Mouse (Mus musculus) heart, embryonic 13.5 days (tissue): Measurements from ENCODE around the gene Plekha7. TPM values are rescaled to one million over a fixed set of nuclear protein-coding genes. Genes with fewer than 3 reads are reported as not detected.

Source experiments
- ATAC-seq: fragments of 200-750 bp; cut with Nextera tagmentation; 2 replicates; pipeline ENCODE4 v1.8.0; 2017; ENCODE audit warnings: moderate TSS enrichment; ENCODE audit not compliant: insufficient number of reproducible peaks, low FRiP score, low TSS enrichment; ENCODE audit errors: extremely low read depth
- H3K27ac ChIP-seq: fragments of 300-500 bp; sonication (generic); replicated peaks from 2 replicates; pipeline ENCODE4 v1.5.1; 2015; ENCODE audit warnings: moderate library complexity, mild to moderate bottlenecking, inconsistent platforms
- H3K27me3 ChIP-seq: fragments of 300-500 bp; sonication (generic); replicated peaks from 2 replicates; pipeline ENCODE4 v1.6.1; 2015; ENCODE audit warnings: mild to moderate bottlenecking, inconsistent platforms
- H3K36me3 ChIP-seq: fragments of 300-500 bp; sonication (generic); 2 replicates; pipeline ENCODE4 v1.6.1; 2015; ENCODE audit warnings: mild to moderate bottlenecking, inconsistent platforms
- H3K4me1 ChIP-seq: fragments of 300-500 bp; sonication (generic); 2 replicates; pipeline ENCODE4 v1.6.1; 2015; ENCODE audit warnings: inconsistent platforms
- H3K4me2 ChIP-seq: fragments of 300-500 bp; sonication (generic); 2 replicates; pipeline ENCODE4 v1.6.1; 2015; ENCODE audit warnings: inconsistent platforms, mild to moderate bottlenecking, moderate library complexity
- H3K4me3 ChIP-seq: fragments of 300-500 bp; sonication (generic); 2 replicates; pipeline ENCODE4 v1.5.1; 2015; ENCODE audit warnings: moderate library complexity, mild to moderate bottlenecking, inconsistent platforms
- H3K9ac ChIP-seq: fragments of 300-500 bp; sonication (generic); 2 replicates; pipeline ENCODE4 v1.6.1; 2015; ENCODE audit warnings: inconsistent platforms, mild to moderate bottlenecking, moderate library complexity
- H3K9me3 ChIP-seq: fragments of 300-500 bp; sonication (generic); 2 replicates; pipeline ENCODE4 v1.6.1; 2016; ENCODE audit warnings: inconsistent platforms
- WGBS: fragments of 180-500 bp; shearing (Covaris S2); methylation state at CpG from one replicate; pipeline ENCODE4 v1.1.7; 2015; ENCODE audit warnings: mixed read lengths; 5-methylcytosine and 5-hydroxymethylcytosine counted together
- polyA plus RNA-seq: library from polyadenylated mRNA; unstranded; fragments of >200 nt; fragmentation: Nextera tagmentation; extraction: Ambion mirVana; gene quantifications from 2 replicates; pipeline ENCODE4 v1.2.1, GENCODE M21; 2015

The Plekha7 gene
- polyA plus RNA-seq, 1 experiment from 2014 or later, result 38.4 TPM

DNA sequence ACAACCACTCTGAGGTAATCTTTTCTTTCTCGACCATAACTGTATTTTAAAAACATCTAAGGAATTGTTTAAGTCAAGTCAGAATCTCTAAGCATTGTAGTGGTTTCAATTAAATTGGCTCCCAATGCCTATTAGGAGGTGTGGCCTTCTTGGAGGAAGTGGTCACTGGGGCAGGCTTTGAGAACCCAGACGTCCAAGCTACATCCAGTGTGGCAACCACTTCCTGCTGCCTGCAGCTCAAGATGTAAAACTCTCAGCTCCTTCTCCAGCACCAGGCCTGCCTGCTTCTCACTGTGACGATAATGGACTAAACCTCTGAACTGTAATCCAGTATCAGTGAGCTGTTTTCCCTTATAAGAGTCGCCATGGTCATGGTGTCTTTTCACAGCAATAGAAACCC, 158.6 kb downstream of the Plekha7 start:
- no peak overlapping the region for H3K9ac ChIP-seq
- 67% methylated on average over 4 of the region's 4 CpGs for WGBS
- H3K9me3 ChIP-seq, result no peaks in the 10 kb centered on the region
- no peak for ATAC-seq
- no peaks in the 10 kb centered on the region for H3K27me3 ChIP-seq
- no peak overlapping the region for H3K4me2 ChIP-seq
- H3K4me1 ChIP-seq, result no peaks in the 10 kb centered on the region
- H3K36me3 ChIP-seq, result peaks cover 79% of the 10 kb centered on the region
- no peak overlapping the region for H3K4me3 ChIP-seq
- no peak overlapping the region for H3K27ac ChIP-seq

DNA sequence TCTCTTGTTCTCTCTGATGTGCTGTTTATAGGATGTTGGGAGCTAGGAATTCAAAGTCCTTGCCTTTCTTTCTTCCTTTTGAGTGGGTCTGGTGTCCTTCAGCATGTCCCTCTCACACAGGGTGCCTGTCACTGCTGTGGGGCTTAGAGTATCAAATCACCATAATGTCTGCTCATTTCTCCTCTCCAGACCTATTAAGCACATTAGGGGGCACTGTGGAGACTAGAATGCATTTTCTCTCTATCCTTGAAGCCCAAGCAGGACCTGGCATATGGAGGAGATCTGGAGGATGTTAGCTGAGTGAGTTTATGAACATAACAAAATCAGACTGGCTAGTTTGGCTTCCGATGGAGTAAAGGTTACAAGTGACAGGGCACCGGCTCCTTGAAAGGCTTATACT, 161.1 kb downstream of the Plekha7 start:
- 89% methylated on average over 2 of the region's 2 CpGs for WGBS
- Histone ChIP-seq H3K36me3 (peaks cover 78% of the 10 kb centered on the region), H3K27ac (no peak overlapping the region), H3K9me3 (no peaks in the 10 kb centered on the region), H3K4me2 (no peak overlapping the region), H3K4me1 (no peaks in the 10 kb centered on the region), H3K4me3 (no peak overlapping the region), H3K9ac (no peak overlapping the region), H3K27me3 (no peaks in the 10 kb centered on the region)
- no peak for ATAC-seq

DNA sequence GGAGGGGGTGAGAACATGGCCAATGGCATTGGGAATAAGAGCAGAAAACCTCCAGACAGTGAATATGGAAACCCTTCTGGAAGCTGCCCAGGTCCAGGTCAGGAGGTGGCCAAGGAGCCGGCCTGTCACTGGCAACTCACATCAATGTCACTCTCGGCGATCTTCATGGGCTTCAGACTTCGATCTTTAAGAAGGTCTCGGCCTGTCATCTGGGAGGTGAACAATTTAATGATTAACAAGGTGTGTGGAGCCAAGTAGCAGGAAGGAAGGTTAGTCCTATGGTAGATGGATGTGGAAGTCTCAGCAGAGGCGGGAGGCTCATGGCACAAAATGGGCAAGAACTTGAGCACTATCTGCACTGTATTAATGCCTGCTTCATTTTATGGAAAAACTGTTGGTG, 163.1 kb downstream of the Plekha7 start:
- no peak for ATAC-seq
- 88% methylated on average over 6 of the region's 6 CpGs for WGBS
- H3K9me3 ChIP-seq, result no peaks in the 10 kb centered on the region
- no peak overlapping the region for H3K9ac ChIP-seq
- no peak overlapping the region for H3K4me3 ChIP-seq
- H3K36me3 ChIP-seq, result peaks cover 91% of the 10 kb centered on the region
- H3K27me3 ChIP-seq, result no peaks in the 10 kb centered on the region
- no peaks in the 10 kb centered on the region for H3K4me1 ChIP-seq
- H3K4me2 ChIP-seq, result no peak overlapping the region
- H3K27ac ChIP-seq, result no peak overlapping the region

DNA sequence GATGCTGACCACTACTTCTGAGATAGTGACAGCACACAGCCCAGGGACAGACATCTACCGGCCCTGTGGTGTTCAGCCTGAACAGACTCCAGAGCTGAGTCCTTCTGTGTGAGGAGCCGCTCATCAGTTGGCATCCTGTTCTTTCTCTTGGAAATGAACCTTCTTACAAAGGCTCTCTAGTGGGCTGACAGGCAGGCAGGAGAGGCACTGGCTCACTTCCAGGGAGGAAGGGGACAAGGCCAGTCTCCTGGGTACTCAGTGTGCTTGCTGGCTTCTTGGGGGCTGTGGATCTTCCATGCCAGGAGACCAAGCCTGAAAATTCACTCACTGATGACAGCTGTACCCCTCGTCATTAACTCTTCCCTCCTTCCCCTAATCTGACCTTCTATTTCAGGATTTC, 170.5 kb downstream of the Plekha7 start:
- H3K36me3 ChIP-seq, result peaks cover 94% of the 10 kb centered on the region
- no peaks in the 10 kb centered on the region for H3K9me3 ChIP-seq
- 48% methylated on average over 3 of the region's 3 CpGs for WGBS
- H3K9ac ChIP-seq, result no peak overlapping the region
- H3K27ac ChIP-seq, result no peak overlapping the region; the same call in 1 of the 2 replicates
- ATAC-seq, result no peak
- no peaks in the 10 kb centered on the region for H3K27me3 ChIP-seq
- H3K4me1 ChIP-seq, result peaks cover 13% of the 10 kb centered on the region; the same call in 1 of the 2 replicates
- no peak overlapping the region for H3K4me2 ChIP-seq
- no peak overlapping the region for H3K4me3 ChIP-seq

DNA sequence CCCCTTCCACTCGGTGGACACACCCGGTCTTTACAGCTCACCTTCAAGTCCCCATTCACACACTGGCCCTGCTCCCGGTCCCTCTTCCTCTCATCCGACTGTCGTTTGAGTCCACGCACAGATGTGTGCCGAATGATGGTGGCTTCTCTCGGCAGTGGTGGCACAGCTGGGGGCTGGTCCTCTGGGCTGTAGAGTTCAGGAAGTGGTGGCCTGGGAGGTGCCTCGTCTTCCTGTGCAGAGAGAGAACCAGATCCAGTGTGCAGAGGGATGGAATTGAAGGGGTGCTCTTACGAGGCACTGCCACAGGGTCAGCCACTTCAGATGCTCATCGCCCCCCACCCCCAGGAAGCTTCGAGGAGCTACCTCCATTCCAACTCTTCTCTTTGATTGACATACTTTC, 171.0 kb downstream of the Plekha7 start:
- no peak for ATAC-seq
- H3K4me2 ChIP-seq, result no peak overlapping the region
- no peak overlapping the region for H3K9ac ChIP-seq
- no peak overlapping the region for H3K4me3 ChIP-seq
- H3K36me3 ChIP-seq, result peaks cover 89% of the 10 kb centered on the region
- no peaks in the 10 kb centered on the region for H3K9me3 ChIP-seq
- no peaks in the 10 kb centered on the region for H3K27me3 ChIP-seq
- WGBS, result 76% methylated on average over 12 of the region's 12 CpGs
- H3K27ac ChIP-seq, result no peak overlapping the region
- H3K4me1 ChIP-seq, result peaks cover 18% of the 10 kb centered on the region

DNA sequence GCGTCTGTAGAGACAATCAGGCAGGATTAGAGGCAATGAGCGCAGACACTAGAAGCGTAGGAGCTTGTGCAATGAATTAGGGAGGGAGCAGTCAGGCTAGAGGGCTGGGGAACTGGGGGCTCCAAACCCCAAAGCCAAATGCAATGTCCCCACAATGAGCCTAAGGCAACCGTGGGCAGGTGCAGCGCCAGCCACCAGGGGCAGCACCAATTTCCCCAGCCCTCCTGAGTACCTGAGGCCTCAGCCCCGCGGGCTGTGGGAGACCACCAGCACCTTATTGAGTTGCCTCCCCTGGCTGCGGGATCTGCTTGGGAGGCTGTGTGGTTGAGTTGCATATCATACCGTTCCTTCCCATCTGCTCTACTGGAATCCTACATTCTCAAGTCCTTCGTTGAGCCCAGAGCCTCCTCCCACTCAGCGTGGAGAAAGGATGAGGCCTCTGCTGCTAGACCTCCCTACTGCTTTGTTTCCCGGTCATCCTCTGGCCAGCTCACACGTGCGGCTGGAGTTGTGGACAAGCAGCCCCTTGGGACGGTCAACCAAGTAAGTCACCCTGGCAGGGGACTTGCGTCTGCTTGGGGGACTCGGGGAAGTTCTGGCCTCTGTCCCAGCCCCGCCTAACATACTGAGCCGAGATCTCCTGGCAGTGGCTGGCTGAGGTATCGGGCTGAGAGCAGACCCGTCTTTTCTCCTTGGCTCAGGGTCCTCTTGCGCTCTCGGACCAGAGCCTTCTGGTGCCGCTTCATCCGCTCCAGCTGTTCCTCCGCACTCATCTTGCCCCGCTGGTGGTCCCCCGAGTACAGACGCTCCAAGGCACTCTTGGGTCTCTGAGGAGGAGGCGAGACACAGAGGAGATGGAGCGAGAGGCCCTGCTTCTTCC, 173.5 kb downstream of the Plekha7 start:
- no peak overlapping the region; the same call in 1 of the 2 replicates for H3K9ac ChIP-seq
- H3K4me1 ChIP-seq, result peaks cover 28% of the 10 kb centered on the region
- H3K4me3 ChIP-seq, result no peak overlapping the region
- no peaks in the 10 kb centered on the region for H3K9me3 ChIP-seq
- no peaks in the 10 kb centered on the region for H3K27me3 ChIP-seq
- peaks cover 73% of the 10 kb centered on the region for H3K36me3 ChIP-seq
- peak overlapping the region; percentile 11; the same call in 1 of the 2 replicates for H3K4me2 ChIP-seq
- WGBS, result 63% methylated on average over 31 of the region's 31 CpGs
- ATAC-seq, result no peak; the same call in 1 of the 2 replicates
- no peak overlapping the region for H3K27ac ChIP-seq

DNA sequence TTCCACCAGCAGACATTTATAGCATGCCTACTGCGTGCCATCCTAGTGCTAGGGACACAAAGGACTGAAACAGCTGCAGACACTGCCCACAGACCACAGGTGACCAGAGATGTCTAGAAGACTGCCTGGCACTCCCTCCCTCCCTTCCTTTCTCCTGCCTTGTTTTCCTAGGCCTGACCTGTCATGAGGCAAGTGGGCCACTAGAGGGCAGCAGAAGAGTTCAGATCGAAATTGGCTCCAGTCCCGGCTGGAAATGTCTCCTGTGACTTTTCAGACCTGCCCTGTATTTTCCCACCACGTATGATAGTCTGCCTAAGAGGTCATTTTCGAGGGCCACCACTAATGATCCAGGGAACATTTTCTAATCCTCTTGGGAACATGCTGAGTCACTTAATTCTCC, 176.1 kb downstream of the Plekha7 start:
- Histone ChIP-seq H3K9ac (peak overlapping the region; percentile 54), H3K36me3 (peaks cover 72% of the 10 kb centered on the region), H3K27ac (peak overlapping the region; percentile 45), H3K27me3 (no peaks in the 10 kb centered on the region), H3K9me3 (no peaks in the 10 kb centered on the region), H3K4me3 (no peak overlapping the region), H3K4me1 (peaks cover 23% of the 10 kb centered on the region), H3K4me2 (no peak overlapping the region)
- no peak for ATAC-seq
- WGBS, result under 1% methylated on average over 5 of the region's 5 CpGs

DNA sequence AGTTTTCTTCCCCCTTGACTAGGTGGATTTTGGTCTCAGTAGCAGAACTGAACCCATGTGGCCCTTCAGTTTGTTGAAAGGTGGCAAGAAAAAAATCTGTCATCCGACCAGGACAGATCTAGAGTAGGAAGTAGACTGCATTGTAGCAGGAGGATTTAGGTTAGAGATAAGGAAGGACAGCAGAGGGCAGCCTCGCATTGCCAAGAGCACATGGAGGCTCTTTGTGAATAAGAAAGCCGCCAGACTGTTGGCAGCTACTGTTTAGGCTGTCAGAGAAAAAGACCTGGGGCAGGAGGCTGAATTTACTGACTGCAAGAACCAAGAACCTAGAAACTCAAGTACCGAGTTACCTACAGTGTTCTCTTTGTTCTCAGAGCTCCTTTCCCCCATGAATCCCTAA, 176.8 kb downstream of the Plekha7 start:
- WGBS, result 13% methylated on average over 4 of the region's 4 CpGs
- peak overlapping the region; percentile 54 for H3K9ac ChIP-seq
- no peaks in the 10 kb centered on the region for H3K27me3 ChIP-seq
- H3K4me2 ChIP-seq, result no peak overlapping the region
- no peak for ATAC-seq
- no peak overlapping the region for H3K4me3 ChIP-seq
- H3K27ac ChIP-seq, result peak overlapping the region; percentile 45
- H3K4me1 ChIP-seq, result peaks cover 23% of the 10 kb centered on the region
- H3K36me3 ChIP-seq, result peaks cover 70% of the 10 kb centered on the region
- H3K9me3 ChIP-seq, result no peaks in the 10 kb centered on the region

DNA sequence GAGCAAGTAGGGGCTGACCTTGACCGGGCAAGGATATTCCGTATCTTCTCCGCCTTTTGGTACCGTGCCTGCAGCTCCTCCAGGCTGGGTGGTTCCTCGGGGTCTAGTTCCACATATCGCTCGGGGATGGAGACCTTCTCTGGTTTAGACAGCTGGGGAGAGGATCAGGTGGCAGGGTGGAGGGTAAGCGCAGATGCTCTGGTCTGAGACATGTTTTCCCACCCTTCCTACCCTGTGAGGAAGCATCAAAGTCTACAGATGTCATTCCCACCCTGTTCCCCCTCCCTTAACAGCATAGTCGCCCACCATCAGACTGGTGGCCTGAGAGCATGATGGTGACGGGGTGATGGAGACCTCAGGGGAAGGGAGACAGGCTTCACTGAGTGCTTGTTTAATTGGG, 178.8 kb downstream of the Plekha7 start:
- H3K27me3 ChIP-seq, result no peaks in the 10 kb centered on the region
- H3K4me2 ChIP-seq, result no peak overlapping the region
- no peak for ATAC-seq
- H3K4me3 ChIP-seq, result no peak overlapping the region
- peaks cover 22% of the 10 kb centered on the region for H3K4me1 ChIP-seq
- no peak overlapping the region for H3K9ac ChIP-seq
- H3K9me3 ChIP-seq, result no peaks in the 10 kb centered on the region
- no peak overlapping the region for H3K27ac ChIP-seq
- H3K36me3 ChIP-seq, result peaks cover 64% of the 10 kb centered on the region
- 82% methylated on average over 10 of the region's 10 CpGs for WGBS

DNA sequence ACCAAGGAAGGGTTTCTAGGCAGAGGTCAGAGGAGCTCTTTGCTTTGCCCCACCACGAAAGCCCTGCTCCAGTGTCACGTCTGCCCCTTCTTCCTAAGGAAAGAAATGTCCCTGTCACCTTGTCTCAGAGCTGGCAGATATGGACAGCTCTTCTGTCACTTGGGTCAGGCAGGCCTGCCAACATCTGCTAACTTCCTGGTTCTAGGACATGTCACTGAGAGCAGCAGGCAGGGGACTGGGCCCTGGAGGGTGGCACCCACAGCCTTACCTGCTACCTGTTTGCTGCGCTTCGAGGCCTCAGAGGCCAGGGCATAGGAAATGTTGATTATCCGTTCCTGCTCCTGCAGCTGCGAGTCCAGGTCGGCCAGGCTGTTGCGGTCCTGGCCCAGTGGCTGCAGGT, 179.9 kb downstream of the Plekha7 start:
- 74% methylated on average over 8 of the region's 8 CpGs for WGBS
- H3K27me3 ChIP-seq, result no peaks in the 10 kb centered on the region
- H3K9me3 ChIP-seq, result no peaks in the 10 kb centered on the region
- no peak overlapping the region for H3K27ac ChIP-seq
- H3K36me3 ChIP-seq, result peaks cover 64% of the 10 kb centered on the region
- no peak overlapping the region for H3K9ac ChIP-seq
- H3K4me1 ChIP-seq, result peaks cover 18% of the 10 kb centered on the region
- ATAC-seq, result no peak
- no peak overlapping the region for H3K4me2 ChIP-seq
- no peak overlapping the region for H3K4me3 ChIP-seq

DNA sequence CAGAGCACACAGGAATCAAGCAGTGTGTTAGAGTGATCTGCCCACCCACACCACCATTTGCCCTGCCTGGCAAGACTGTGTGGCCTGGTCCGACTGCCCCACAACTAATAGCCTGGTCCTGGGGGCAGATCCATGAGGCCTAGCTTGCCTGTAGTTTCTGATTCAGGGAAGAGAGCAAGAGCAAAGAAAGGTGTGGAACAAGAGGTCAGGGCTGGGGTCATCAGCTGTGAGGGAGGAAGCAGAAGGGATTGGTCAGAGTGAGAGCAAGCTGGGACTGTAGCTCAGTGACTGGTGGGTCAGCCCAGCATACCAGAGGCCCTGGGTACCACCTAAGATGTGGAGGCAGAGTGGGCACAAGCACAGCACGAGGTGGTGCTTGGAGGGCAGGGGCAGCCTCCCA, 181.1 kb downstream of the Plekha7 start:
- H3K36me3 ChIP-seq, result peaks cover 63% of the 10 kb centered on the region
- no peak for ATAC-seq
- peaks cover 9% of the 10 kb centered on the region for H3K4me1 ChIP-seq
- no peaks in the 10 kb centered on the region for H3K9me3 ChIP-seq
- WGBS, result 80% methylated on average over 2 of the region's 2 CpGs
- H3K4me2 ChIP-seq, result no peak overlapping the region
- H3K27ac ChIP-seq, result no peak overlapping the region
- H3K9ac ChIP-seq, result no peak overlapping the region
- H3K4me3 ChIP-seq, result no peak overlapping the region
- no peaks in the 10 kb centered on the region for H3K27me3 ChIP-seq

DNA sequence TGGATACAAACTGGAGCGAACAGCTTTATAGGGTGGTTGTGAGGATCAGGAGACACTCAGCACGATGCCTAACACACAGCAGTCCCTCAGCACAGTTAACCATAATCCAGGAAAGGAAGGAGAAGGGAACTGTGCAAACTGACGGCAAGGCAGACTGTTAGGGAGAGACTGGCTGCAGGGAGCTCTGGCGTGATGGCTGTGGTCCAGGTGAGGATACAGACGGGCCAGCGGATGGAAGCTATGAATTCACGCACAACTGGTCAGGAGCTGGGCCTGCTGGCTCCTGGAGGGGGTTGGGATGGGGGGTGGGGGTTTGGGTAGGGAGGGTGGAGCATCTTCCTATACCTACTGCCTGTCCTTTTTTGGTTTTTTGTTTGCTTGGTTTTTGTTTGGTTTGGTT, 182.5 kb downstream of the Plekha7 start:
- Histone ChIP-seq H3K27me3 (no peaks in the 10 kb centered on the region), H3K9ac (no peak overlapping the region), H3K4me2 (no peak overlapping the region), H3K4me1 (no peaks in the 10 kb centered on the region), H3K4me3 (no peak overlapping the region), H3K27ac (no peak overlapping the region), H3K9me3 (no peaks in the 10 kb centered on the region), H3K36me3 (peaks cover 60% of the 10 kb centered on the region)
- WGBS, result 71% methylated on average over 7 of the region's 7 CpGs
- ATAC-seq, result no peak
